Mouse (Mus musculus) E14TG2a.4 (cell line): ENCODE data around the gene Csf3r.
A peak's percentile ranks its signal among the peaks of the same experiment; 100 is the strongest.

ENCODE experiments used
- H3K27me3 ChIP-seq: 2 replicates; pipeline ENCODE4 v1.6.1; 2014; ENCODE audit warnings: low read length, control low read depth; ENCODE audit not compliant: insufficient read depth
- H3K36me3 ChIP-seq: 2 replicates; pipeline ENCODE4 v1.6.1; 2014; ENCODE audit warnings: low read length, control low read depth; ENCODE audit not compliant: insufficient read depth
- H3K4me1 ChIP-seq: replicated peaks from 2 replicates; pipeline ENCODE4 v1.6.1; 2014; ENCODE audit warnings: low read depth, low read length, control low read depth
- H3K4me3 ChIP-seq: replicated peaks from 2 replicates; pipeline ENCODE4 v1.5.1; 2014; ENCODE audit warnings: mild to moderate bottlenecking, low read length
- H3K9me3 ChIP-seq: 2 replicates; pipeline ENCODE4 v1.6.1; 2014; ENCODE audit warnings: low read length, control low read depth
- CTCF ChIP-seq: conservative IDR thresholded peaks from 2 replicates; pipeline ENCODE4 v1.5.1; 2014; ENCODE audit warnings: low read length
- NANOG ChIP-seq: IDR thresholded peaks from 2 replicates; pipeline ENCODE4 v1.6.1; 2014; ENCODE audit warnings: borderline replicate concordance, low read length, mixed read lengths
- POU5F1 ChIP-seq: IDR thresholded peaks from 2 replicates; pipeline ENCODE4 v1.6.1; 2014; ENCODE audit warnings: low read length, borderline replicate concordance

Csf3r gene

GRCm38 (mm10) chr4:126065241-126065640 is 40.9 kb downstream of the Csf3r start:
- H3K36me3 ChIP-seq = no peaks in the 10 kb centered on the region
- H3K9me3 ChIP-seq = no peaks in the 10 kb centered on the region
- H3K4me1 ChIP-seq = peaks cover 14% of the 10 kb centered on the region
- H3K4me3 ChIP-seq = no peak overlapping the region
- H3K27me3 ChIP-seq = no peaks in the 10 kb centered on the region
- TF ChIP-seq CTCF (no peak), NANOG (no peak), POU5F1 (no peak)

GRCm38 (mm10) chr4:126067401-126068077 is 43.2 kb downstream of the Csf3r start:
- H3K4me1 ChIP-seq = peaks cover 14% of the 10 kb centered on the region
- H3K27me3 ChIP-seq = no peaks in the 10 kb centered on the region
- no peak overlapping the region for H3K4me3 ChIP-seq
- no peaks in the 10 kb centered on the region for H3K36me3 ChIP-seq
- TF ChIP-seq NANOG = no peak
- TF ChIP-seq CTCF = no peak
- TF ChIP-seq POU5F1 = no peak
- H3K9me3 ChIP-seq = no peaks in the 10 kb centered on the region

GRCm38 (mm10) chr4:126068842-126069241 is 44.5 kb downstream of the Csf3r start:
- Histone ChIP-seq H3K36me3 (no peaks in the 10 kb centered on the region), H3K4me3 (no peak overlapping the region), H3K9me3 (no peaks in the 10 kb centered on the region), H3K27me3 (no peaks in the 10 kb centered on the region), H3K4me1 (peaks cover 20% of the 10 kb centered on the region)
- TF ChIP-seq NANOG = no peak

GRCm38 (mm10) chr4:126077833-126078232 is 53.5 kb downstream of the Csf3r start:
- Histone ChIP-seq H3K27me3 (no peaks in the 10 kb centered on the region), H3K9me3 (0 out of 2 replicates have a peak, but pooled peaks cover 3% of the 10 kb centered on the region), H3K4me1 (peaks cover 45% of the 10 kb centered on the region), H3K4me3 (peak overlapping the region; percentile 35), H3K36me3 (no peaks in the 10 kb centered on the region)
- TF ChIP-seq NANOG = no peak
- no peak for TF ChIP-seq POU5F1
- TF ChIP-seq CTCF = no peak

- Histone ChIP-seq H3K9me3 (0 out of 2 replicates have a peak, but pooled peaks cover 3% of the 10 kb centered on the region), H3K4me1 (peaks cover 48% of the 10 kb centered on the region), H3K4me3 (no peak overlapping the region), H3K36me3 (no peaks in the 10 kb centered on the region), H3K27me3 (no peaks in the 10 kb centered on the region)
- TF ChIP-seq CTCF = no peak
- TF ChIP-seq NANOG = no peak
- no peak for TF ChIP-seq POU5F1
Measured at GRCm38 (mm10) chr4:126079266-126079665, 54.9 kb downstream of the Csf3r start.

GRCm38 (mm10) chr4:126081601-126082000 is 57.3 kb downstream of the Csf3r start:
- no peak overlapping the region for H3K4me3 ChIP-seq
- no peaks in the 10 kb centered on the region for H3K27me3 ChIP-seq
- peaks cover 59% of the 10 kb centered on the region for H3K4me1 ChIP-seq
- H3K9me3 ChIP-seq = 0 out of 2 replicates have a peak, but pooled peaks cover 3% of the 10 kb centered on the region
- H3K36me3 ChIP-seq = no peaks in the 10 kb centered on the region
- TF ChIP-seq NANOG = 0 out of 2 replicates have a peak, but pooled peaks have one; percentile 19
- no peak for TF ChIP-seq CTCF
- TF ChIP-seq POU5F1 = no peak

- peak overlapping the region; percentile 29; the same call in 1 of the 2 replicates for H3K4me3 ChIP-seq
- H3K9me3 ChIP-seq = 0 out of 2 replicates have a peak, but pooled peaks cover 3% of the 10 kb centered on the region
- TF ChIP-seq CTCF (no peak), POU5F1 (no peak), NANOG (no peak)
- H3K27me3 ChIP-seq = no peaks in the 10 kb centered on the region
- H3K36me3 ChIP-seq = no peaks in the 10 kb centered on the region
- peaks cover 46% of the 10 kb centered on the region for H3K4me1 ChIP-seq
Measured at GRCm38 (mm10) chr4:126083021-126083420, 58.7 kb downstream of the Csf3r start.

GRCm38 (mm10) chr4:126084382-126084781 is 60.0 kb downstream of the Csf3r start:
- H3K9me3 ChIP-seq = 0 out of 2 replicates have a peak, but pooled peaks cover 3% of the 10 kb centered on the region
- H3K36me3 ChIP-seq = no peaks in the 10 kb centered on the region
- 0 out of 2 replicates have a peak overlapping the region, but pooled peaks have one; percentile 35 for H3K4me3 ChIP-seq
- no peaks in the 10 kb centered on the region for H3K27me3 ChIP-seq
- TF ChIP-seq POU5F1 (no peak), NANOG (no peak), CTCF (no peak)
- H3K4me1 ChIP-seq = peaks cover 38% of the 10 kb centered on the region

- Histone ChIP-seq H3K4me1 (peaks cover 39% of the 10 kb centered on the region), H3K9me3 (0 out of 2 replicates have a peak, but pooled peaks cover 3% of the 10 kb centered on the region), H3K36me3 (no peaks in the 10 kb centered on the region), H3K4me3 (no peak overlapping the region), H3K27me3 (no peaks in the 10 kb centered on the region)
- TF ChIP-seq CTCF (peak; percentile 75), NANOG (no peak)
Measured at GRCm38 (mm10) chr4:126085996-126086576, 61.7 kb downstream of the Csf3r start.
